Mouse (Mus musculus) adrenal gland, postnatal 14 days (tissue): ENCODE measurements around the gene Gng7. TPM values are rescaled to one million over a fixed set of nuclear protein-coding genes. Genes with fewer than 3 reads are reported as not detected.

Experiments used
- DNase-seq: peaks from one replicate; pipeline ENCODE4 v3.0.0; 2021; ENCODE audit warnings: mixed read lengths
- total RNA-seq: library from RNA; stranded (reverse); gene quantifications from 2 replicates; pipeline ENCODE4 v1.2.3, GENCODE M21; 2021

Gene Gng7
- total RNA-seq, 1 experiment from 2014 or later = 5.9 TPM

DNA sequence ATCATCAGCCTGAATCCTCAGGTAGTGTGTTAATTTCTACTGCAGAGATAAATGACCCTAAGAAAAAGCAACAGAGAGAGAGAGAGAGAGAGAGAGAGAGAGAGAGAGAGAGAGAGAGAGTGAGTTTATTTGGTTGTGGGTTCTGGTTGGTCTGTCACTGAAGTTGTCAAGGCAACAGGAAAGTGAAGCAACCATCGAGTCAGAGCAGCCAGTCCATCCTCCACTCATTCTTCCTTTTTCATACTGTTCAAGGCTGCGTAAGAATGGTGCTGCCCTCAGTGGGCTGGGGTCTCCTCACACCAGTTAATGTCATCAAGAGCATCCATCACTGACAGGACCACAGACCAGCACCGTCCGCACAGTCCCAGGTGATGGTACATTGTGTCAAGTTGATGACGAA lies 70.5 kb downstream of the Gng7 start:
- no peak for DNase-seq

DNA sequence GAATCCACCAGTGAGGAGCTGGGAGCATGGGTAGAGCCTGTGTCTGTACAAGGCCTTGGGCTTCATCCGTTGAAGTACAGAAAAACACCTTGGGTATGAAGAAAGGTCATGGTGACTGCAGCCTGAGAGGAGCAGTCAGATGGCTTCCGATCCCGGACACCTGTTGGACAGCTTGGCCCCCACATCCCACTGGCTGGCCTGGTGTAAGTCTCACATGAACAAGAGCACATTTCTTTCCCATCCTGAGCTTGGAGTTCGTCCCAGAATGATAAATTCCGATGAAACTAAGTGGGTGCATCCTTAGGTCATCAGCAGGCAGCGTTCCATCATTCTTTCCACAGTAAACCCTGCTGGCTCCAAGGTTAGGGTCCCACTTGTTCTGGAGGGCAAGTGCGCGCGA lies 71.0 kb downstream of the Gng7 start:
- DNase-seq = peak; percentile 31

DNA sequence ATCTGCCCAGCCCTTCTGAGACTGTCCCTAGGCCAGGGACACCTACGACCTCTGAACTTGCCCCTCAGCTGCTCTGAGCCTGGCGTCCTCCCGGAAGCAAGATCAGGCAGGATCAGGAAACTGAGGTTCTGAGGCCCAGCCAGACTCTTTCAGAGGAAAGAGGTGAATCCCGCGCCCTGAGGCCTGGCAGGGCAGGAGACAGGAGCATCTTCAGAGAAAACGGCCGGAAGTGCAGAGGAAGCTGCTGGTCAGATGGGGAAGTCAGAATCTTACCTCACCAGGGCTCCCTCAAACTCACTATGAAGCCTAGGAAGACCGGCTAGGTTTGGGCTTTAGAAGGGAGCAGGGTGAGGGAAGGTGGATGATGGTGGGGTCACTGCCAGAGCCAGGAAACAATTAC lies 71.8 kb downstream of the Gng7 start:
- no peak for DNase-seq

GRCm38 (mm10) chr10:80940988-80941347 lies 73.8 kb downstream of the Gng7 start:
- peak; percentile 25 for DNase-seq

- DNase-seq = peak; percentile 84
Measured at GRCm38 (mm10) chr10:80940320-80940987, 74.3 kb downstream of the Gng7 start.

DNA sequence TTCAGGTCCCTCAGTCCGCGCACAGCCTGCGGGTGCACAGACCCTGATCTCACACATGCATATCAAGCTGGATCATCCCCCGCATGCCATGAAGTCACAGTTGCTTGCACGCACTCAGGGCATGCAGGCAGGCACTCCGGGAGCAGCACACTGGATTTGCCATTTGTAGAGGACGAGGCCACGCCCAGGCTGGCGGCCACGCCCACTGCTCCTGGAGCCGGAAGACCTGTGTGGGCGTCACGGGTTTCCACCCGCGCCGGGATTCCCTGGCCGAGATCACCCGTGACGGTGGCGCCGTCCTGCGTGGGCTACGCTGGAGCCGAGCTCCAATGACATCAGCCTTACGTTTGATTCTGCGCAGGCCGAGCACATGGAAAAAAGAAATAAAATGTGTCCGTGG lies 75.1 kb downstream of the Gng7 start:
- DNase-seq = peak; percentile 92

DNA sequence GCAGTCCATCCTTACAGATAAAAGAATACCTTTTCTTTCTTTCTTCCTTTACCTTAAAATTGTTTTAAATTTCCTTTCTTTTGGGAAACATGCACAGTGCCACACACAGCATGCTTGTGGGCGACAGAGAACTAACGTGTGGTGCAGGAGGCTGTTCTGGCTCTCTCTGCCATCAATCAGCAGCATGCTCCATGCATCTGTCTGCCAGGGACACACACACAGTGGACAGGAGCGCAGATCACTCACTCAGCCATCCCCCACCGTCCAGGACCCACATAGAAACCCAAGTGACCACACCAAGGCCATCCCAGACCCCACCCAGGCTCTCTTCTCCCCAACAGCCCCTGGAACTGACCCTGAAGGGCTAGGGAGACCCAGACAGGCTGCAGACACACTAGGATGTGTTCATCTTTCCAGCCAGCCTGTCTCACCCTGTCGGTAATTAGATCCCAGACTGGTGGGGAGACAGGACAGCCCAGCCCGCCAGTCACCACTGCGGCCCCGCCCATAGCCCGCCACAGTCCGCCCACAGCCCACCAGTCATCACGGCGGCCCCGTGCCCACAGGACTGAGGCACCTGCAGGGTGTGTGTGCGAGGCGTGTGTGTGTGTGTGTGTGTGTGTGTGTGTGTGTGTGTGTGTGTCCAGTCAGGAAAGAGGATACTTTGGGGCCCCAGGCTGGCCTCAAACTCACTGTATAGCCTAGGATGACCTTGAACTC lies 75.8 kb downstream of the Gng7 start:
- DNase-seq = peak; percentile 37

GRCm38 (mm10) chr10:80937646-80938045 lies 77.1 kb downstream of the Gng7 start:
- DNase-seq = peak; percentile 72

- DNase-seq = no peak
Measured at GRCm38 (mm10) chr10:80936810-80937164, 78.0 kb downstream of the Gng7 start.

DNA sequence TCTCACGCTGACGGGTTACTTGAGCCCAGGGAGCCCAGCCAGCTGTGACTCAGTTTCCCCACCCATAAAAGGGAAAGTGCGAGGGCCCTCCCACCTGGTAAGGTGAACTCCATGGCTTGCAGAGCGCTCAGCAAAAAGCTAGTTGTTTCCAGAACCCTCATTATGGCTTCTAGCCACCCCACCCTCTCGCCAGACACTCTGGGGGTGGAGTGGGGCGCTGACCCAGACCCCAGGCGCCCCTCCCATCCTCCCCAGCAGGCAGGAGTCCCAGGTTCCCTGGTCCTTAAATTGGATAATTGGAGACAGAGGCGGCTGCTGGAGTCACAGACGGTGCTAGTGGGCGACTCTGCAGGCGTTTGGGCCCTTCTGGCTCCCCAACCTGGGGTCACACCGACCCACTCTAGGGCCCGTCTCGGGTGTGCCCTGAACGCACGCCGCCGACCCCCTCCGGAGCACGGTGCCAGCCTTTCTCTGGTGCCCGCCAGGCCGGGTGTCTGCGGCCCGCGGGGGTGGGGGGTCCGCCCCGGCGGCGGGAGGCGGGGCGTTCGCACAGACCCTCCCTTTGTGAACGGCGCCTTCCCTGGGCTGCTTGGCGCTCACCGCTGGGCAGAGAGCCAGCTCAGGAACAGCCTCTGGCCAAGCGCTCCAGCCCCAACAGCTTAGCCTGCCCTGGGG lies 78.5 kb downstream of the Gng7 start:
- DNase-seq = peak; percentile 82

- DNase-seq = peak; percentile 16
Measured at GRCm38 (mm10) chr10:80935698-80936097, 79.0 kb downstream of the Gng7 start.

DNA sequence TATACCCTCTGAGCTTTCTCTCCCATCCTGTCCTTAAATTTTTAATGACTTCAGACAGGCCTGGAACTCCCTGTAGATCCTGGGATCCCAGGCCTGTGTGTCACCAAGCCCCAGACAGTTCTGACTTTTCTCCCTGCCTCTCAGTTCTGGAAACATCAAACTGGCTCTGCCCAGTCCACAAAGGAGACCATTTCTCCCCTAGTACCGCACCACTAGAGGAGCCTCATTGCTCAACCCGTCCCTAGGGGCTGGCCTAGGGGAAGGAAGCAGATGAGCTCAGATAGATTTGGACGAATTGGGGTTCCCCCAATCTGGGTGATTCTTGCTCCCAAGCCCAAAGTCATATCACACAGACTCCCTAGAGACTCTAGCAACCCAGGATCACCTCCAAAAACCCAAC lies 79.5 kb downstream of the Gng7 start:
- DNase-seq = peak; percentile 42

- DNase-seq = peak; percentile 27
Measured at GRCm38 (mm10) chr10:80934136-80934985, 80.4 kb downstream of the Gng7 start.

GRCm38 (mm10) chr10:80933421-80933979 lies 81.2 kb downstream of the Gng7 start:
- peak; percentile 58 for DNase-seq

- peak; percentile 31 for DNase-seq
Measured at GRCm38 (mm10) chr10:80932700-80933420, 81.9 kb downstream of the Gng7 start.

GRCm38 (mm10) chr10:80932206-80932605 lies 82.5 kb downstream of the Gng7 start:
- peak; percentile 38 for DNase-seq

- DNase-seq = peak; percentile 14
Measured at GRCm38 (mm10) chr10:80931695-80932094, 83.0 kb downstream of the Gng7 start.

DNA sequence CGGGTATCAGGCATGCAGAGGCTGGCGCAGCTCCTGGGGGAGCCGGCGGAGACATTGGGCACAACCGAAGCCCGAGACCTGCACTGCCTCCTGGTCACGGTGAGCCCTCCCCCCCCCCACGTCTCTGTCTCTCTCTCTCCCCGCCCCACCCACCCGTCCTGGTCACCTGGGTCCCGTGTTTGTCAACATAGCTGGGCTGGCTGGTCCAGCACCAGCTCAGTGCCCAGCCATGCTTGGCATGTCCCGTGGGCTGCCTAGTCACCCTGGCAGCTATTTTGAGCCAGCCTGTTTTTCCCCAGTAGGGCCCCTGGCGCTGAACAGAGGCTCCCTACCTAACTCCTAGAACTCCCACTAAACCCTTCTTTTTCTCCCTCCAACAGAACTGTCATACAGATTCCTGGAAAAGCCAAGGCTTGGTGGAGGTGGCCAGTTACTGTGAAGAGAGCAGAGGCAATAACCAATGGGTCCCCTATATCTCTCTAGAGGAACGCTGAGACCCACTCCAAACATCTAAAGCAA lies 83.5 kb downstream of the Gng7 start:
- peak; percentile 64 for DNase-seq

GRCm38 (mm10) chr10:80930361-80931152 lies 84.2 kb downstream of the Gng7 start:
- DNase-seq = peak; percentile 67
